Mouse (Mus musculus) gastrocnemius, postnatal 14 days (tissue): Measurements from ENCODE around the gene Ocel1. TPM values are rescaled to one million over a fixed set of nuclear protein-coding genes. Genes with fewer than 3 reads are reported as not detected.

ENCODE experiments used
- DNase-seq: peaks from one replicate; pipeline ENCODE4 v3.0.0; 2021; ENCODE audit warnings: mixed read lengths
- intact Hi-C: fragments of 180-260 bp; cut with DNase I; formaldehyde crosslinking; loops from one replicate; pipeline ENCODE4 v1.15.1; 2025; ENCODE audit warnings: low total_unique reads
- total RNA-seq, 2 experiments: library from RNA; stranded (reverse); gene quantifications; 2 replicates each; pipeline ENCODE4 v1.2.3; 2021

The Ocel1 gene
- total RNA-seq, 2 experiments from 2014 or later: 5.9 to 7.5 TPM

- intact Hi-C loops: no loop called here
- peak; percentile 92 for DNase-seq
Observed at GRCm38 (mm10) chr8:71396639-71397305, 25.7 kb downstream of the Ocel1 start, which contains the start of gene Babam1. TSS of gene Babam1 (plus strand) at chr8:71396861.

DNA sequence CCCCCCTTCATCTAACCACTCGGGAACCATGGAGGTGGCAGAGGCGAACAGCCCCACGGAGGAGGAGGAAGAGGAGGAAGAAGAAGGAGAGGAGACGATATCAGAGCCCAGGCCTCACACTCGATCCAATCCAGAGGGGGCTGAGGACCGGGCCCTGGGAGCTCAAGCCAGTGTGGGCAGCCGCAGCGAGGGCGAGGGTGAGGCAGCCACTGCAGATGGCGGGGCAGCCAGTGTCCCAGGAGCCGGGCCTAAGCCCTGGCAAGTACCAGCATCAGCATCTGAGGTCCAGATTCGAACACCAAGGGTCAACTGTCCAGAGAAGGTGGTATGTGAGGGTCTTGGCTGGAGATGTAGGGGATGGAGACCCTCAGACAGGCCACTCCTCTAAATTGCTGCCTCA, 26.6 kb downstream of the Ocel1 start:
- DNase-seq: no peak
- intact Hi-C loops: no loop called here

DNA sequence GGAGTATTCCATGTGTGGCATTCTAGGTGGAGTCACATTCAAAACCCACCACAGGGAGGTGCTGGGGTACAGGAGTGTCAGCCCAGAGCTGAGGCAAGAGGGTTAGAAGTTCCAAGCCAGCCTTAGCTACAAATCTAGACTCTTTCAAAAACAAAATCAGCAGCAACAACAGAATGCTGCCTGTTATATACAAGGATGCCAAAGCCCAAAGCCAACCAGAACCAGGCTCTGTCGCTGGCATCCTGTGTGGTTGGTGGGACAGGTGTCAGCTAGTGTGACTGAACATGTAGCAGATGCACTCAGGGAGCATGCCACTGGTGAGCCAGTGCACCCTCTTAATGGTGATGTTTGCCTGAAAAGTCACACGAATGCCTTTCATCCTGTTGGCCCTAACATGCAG, 29.7 kb downstream of the Ocel1 start:
- DNase-seq: no peak
- intact Hi-C loops: no loop called here

DNA sequence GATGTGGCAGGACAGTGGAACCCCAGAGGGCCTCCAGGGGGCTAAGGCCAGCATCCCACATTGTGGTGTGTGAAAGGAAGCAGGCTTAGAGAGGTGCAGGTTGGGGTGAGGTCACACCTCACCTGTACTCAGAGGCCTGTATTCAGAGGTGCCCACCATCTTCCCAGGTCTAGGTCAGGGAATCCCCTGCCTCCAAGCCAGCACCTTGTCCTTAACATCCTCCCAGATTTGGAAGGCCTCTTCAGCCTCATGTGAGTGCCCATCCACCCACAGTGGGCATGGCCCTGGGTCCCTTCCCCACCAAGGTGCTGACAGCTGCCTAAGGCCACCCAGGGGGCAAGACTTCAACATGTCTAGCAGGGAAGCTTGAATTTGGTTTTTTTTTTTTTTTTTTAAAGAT, 30.4 kb downstream of the Ocel1 start:
- DNase-seq: no peak
- intact Hi-C loops: no loop called here

GRCm38 (mm10) chr8:71402446-71402964, 31.4 kb downstream of the Ocel1 start:
- DNase-seq: no peak
- intact Hi-C loops: no loop called here

- no peak for DNase-seq
- intact Hi-C loops: no loop called here
Observed at GRCm38 (mm10) chr8:71403107-71403885, 32.2 kb downstream of the Ocel1 start.

GRCm38 (mm10) chr8:71404011-71404410, 32.9 kb downstream of the Ocel1 start:
- intact Hi-C loops: no loop called here
- DNase-seq: no peak

GRCm38 (mm10) chr8:71404951-71405351, 33.9 kb downstream of the Ocel1 start:
- intact Hi-C loops: loop anchor here (5.0 kb wide), 1 partner anchor 33 kb away; the partner anchor contains the start of gene Ocel1
- no peak for DNase-seq

GRCm38 (mm10) chr8:71405401-71406098, 34.5 kb downstream of the Ocel1 start, which contains the start of gene Ankle1:
TSS of gene Ankle1 (plus strand) at chr8:71406010.
- intact Hi-C loops: loop anchor here (5.0 kb wide), 1 partner anchor 33 kb away; the partner anchor contains the start of gene Ocel1
- DNase-seq: peak; percentile 93

DNA sequence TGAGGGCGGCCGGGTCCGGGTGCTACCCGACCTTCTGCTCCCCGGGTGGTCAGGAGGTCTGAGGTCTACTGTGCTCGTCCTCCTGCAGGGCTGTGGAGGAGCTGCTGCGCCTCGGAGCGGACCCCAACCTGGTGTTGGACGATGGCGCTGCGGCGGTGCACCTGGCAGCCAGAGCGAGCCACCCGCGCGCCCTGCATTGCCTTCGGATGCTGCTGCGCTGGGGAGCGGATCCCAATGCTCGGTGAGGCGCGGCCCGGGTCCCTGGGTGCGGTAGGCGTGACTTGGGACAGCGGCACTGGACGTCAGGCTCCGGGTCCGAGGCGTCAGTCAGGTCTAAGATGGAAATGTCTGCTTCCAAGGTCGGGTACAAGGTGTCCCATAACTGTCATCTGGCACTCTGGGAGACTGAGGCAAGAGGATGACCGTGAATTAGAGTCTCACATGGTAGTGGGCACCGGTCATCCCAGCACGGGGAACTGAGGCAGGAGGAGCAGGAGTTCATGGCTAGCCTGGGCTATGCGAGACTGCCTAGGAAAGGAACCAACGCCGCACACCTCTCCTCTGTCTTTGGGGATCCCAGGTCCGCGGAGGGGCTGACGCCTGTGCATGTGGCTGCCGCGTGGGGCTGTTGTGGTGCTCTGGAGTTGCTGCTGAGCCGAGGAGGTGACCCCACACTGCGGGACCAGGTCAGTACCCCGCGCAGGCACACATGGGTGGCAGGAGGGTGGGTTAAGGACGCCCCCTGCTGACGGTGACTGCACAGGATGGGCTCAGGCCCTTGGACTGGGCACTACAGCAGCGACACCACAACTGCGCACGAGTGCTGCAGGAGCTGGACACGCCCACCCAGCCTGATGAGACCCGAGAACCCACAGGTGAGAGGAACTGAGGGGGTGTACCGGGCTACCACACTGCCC, 35.3 kb downstream of the Ocel1 start:
- DNase-seq: peak; percentile 63
- intact Hi-C loops: loop anchor here (5.0 kb wide), 1 partner anchor 34 kb away; the partner anchor contains the start of gene Ocel1

DNA sequence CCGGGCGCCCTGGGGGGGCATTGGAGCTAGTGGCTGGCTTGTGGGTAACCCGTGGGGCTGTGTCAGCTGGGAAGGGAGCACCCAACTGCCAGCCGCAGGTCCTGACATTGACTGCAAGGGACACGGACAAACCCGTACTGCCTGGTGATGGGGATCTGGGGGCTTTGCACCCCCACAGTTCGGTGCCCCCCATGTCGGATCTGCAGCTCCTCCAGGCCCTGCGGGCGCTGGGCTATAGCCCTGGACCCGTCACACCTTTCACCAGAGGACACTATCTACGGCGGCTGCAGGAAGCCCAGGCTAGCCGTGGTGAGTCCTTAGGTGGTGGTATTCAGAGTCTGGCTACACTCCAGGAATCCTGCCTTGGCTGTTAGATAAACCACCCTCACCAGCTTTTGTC, 36.3 kb downstream of the Ocel1 start:
- intact Hi-C loops: loop anchor here (5.0 kb wide), 1 partner anchor 35 kb away; the partner anchor contains the start of gene Ocel1
- DNase-seq: no peak

- DNase-seq: no peak
- intact Hi-C loops: loop anchor here (5.0 kb wide), 1 partner anchor 36 kb away; the partner anchor contains the start of gene Ocel1
Observed at GRCm38 (mm10) chr8:71408231-71408630, 37.1 kb downstream of the Ocel1 start.

- no peak for DNase-seq
- intact Hi-C loops: no loop called here
Observed at GRCm38 (mm10) chr8:71411535-71412273, 40.6 kb downstream of the Ocel1 start.

GRCm38 (mm10) chr8:71422121-71422520, 51.0 kb downstream of the Ocel1 start:
- DNase-seq: no peak
- intact Hi-C loops: no loop called here
